Mouse (Mus musculus) olfactory bulb, adult 2 months (tissue): ENCODE results near the gene Nsd1.

Experiments
- CTCF ChIP-seq: fragments of 200-500 bp; IDR thresholded peaks from 2 replicates; pipeline ENCODE4 v1.5.1; 2012; ENCODE audit warnings: low read depth, mild to moderate bottlenecking, low read length, moderate library complexity; ENCODE audit not compliant: insufficient read depth
- POLR2A ChIP-seq: fragments of 200-500 bp; IDR thresholded peaks from 2 replicates; pipeline ENCODE4 v1.6.1; 2012; ENCODE audit warnings: mild to moderate bottlenecking, low read depth, low read length, moderate library complexity; ENCODE audit not compliant: insufficient read depth

- TF ChIP-seq CTCF (no peak), POLR2A (no peak)
Observed at GRCm38 (mm10) chr13:55339259-55339658, 129.7 kb downstream of the Nsd1 start.
